Mouse (Mus musculus): ENCODE measurements at regions not wholly inside any gene's neighbourhood (a gene's known extent, or its start where the extent isn't known, plus 50 kb on each side); places are given as distances from the start of the nearest gene placed in this dataset.

- no peak for DNase-seq (ENCODE audit: low spot score)
These were observed 50.4 kb upstream of the Sox13 start for GRCm38 (mm10) chr1:133474546-133474945.

Measured in T-cell, adult 2 months (primary cell).